Mouse (Mus musculus): Measurements from ENCODE around the gene Lancl1.

- TF ChIP-seq CTCF (IDR thresholded peaks at IDR 0.05 in 2 of 3, conservative IDR thresholded peaks at IDR 0.05 in 1 of 3; ENCODE audit: control insufficient read depth in 1 of 3, insufficient read depth in 1 of 3, low read depth in 2 of 3, low read length in 3 of 3, poor library complexity in 1 of 3, severe bottlenecking in 1 of 3) (no peak), ELF1 (IDR thresholded peaks at IDR 0.05; ENCODE audit: low read depth, low read length) (no peak), ZKSCAN1 (IDR thresholded peaks at IDR 0.05; ENCODE audit: low read depth, low read length) (no peak)
Measured at GRCm38 (mm10) chr1:67037198-67037597, 1.5 kb downstream of the Lancl1 start.

Data from MEL (cell line).